18 mouse cellular contexts compared by ENCODE assay signal in the genomic region with DNA sequence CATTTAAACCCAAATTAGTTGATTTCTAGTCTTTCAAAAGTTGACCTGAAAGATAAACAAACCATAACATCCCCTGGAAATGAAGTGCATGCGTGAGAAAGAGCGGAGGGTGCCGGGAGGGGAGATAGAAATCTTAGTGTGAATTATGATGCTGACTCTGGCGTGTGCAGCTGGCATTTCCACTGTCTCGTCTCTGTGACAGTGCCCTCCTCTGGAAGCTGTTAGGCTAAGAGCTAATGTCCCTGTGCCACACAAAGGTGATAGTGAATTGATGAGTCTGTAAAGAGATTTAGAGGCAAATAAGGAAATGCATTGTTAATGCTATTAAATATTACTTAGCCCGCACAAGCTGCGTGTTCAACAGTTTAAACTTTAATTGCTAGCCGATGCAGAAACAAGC.
"Had no signal": no experiment of that assay in that cellular context is flagged by ENCODE, and none has a peak within 500 bp of the region (broad histone marks: within the 10 kb centered on the region; RNA-seq: fewer than 3 reads in every experiment).

No protein-coding gene starts in this region.

- H3K4me2 ChIP-seq: intestine, embryonic 15.5 days; liver, embryonic 11.5 days; liver, embryonic 15.5 days; midbrain, embryonic 12.5 days; neural tube, embryonic 12.5 days; stomach, embryonic 15.5 days had no signal

- H3K36me3 ChIP-seq: intestine, embryonic 15.5 days; limb, embryonic 10.5 days; liver, embryonic 15.5 days; midbrain, embryonic 12.5 days; neural tube, embryonic 12.5 days; stomach, embryonic 15.5 days had no signal

- DNase-seq: kidney, adult 8-10 months; kidney, postnatal 10 days; kidney, postnatal 4 days; lung, adult 2 months; lung, postnatal 14 days; right cerebral cortex, postnatal 14 days; thymus, adult 2 months; thymus, postnatal 25 days had no signal

- H3K27me3 ChIP-seq: intestine, embryonic 15.5 days; liver, embryonic 15.5 days; megakaryocyte, embryonic 14.5 days; stomach, embryonic 15.5 days had no signal

- H3K4me3 ChIP-seq: intestine, embryonic 15.5 days; left cerebral cortex, adult 2 months; limb, embryonic 10.5 days; liver, embryonic 15.5 days; megakaryocyte, embryonic 14.5 days; midbrain, embryonic 12.5 days; neural tube, embryonic 12.5 days; stomach, embryonic 15.5 days had no signal

- H3K9ac ChIP-seq: intestine, embryonic 15.5 days; liver, embryonic 15.5 days; midbrain, embryonic 12.5 days; neural tube, embryonic 12.5 days; stomach, embryonic 15.5 days had no signal

- H3K9me3 ChIP-seq: intestine, embryonic 15.5 days; limb, embryonic 10.5 days; midbrain, embryonic 12.5 days; neural tube, embryonic 12.5 days; stomach, embryonic 15.5 days had no signal

- H3K4me1 ChIP-seq: intestine, embryonic 15.5 days; limb, embryonic 10.5 days; liver, embryonic 15.5 days; megakaryocyte, embryonic 14.5 days; midbrain, embryonic 12.5 days; neural tube, embryonic 12.5 days; stomach, embryonic 15.5 days had no signal

- H3K27ac ChIP-seq: intestine, embryonic 15.5 days; left cerebral cortex, adult 2 months; limb, embryonic 10.5 days; liver, embryonic 15.5 days; macrophage; midbrain, embryonic 12.5 days; neural tube, embryonic 12.5 days; stomach, embryonic 15.5 days had no signal
